Mouse (Mus musculus): Measurements from ENCODE around the gene Tm7sf2. TPM values are rescaled to one million over a fixed set of nuclear protein-coding genes. Genes with fewer than 3 reads are reported as not detected.
A peak's percentile ranks its signal among the peaks of the same experiment; 100 is the strongest.
"Not testable (repeated sequence)": the region's sequence is repeated elsewhere in the genome, so short reads cannot be mapped to it uniquely, and the experiment has no call there.

Gene Tm7sf2
- total RNA-seq, 2 experiments from 2014 or later: 28.2 to 29.1 TPM

GRCm38 (mm10) chr19:6047154-6047898 is 20.8 kb downstream of the Tm7sf2 start:
- intact Hi-C loops (cut with DNase I): no loop called here
- no peak for DNase-seq (ENCODE audit: low spot score in 2 of 2)

- intact Hi-C loops (cut with DNase I): loop anchor here (1.0 kb wide), 1 partner anchor 38 kb away; the partner anchor contains the start of genes Cdca5 and Zfpl1
- DNase-seq (ENCODE audit: low spot score in 2 of 2): peak; percentile 92
These were observed 21.6 kb downstream of the Tm7sf2 start, which contains the start of gene Syvn1 for GRCm38 (mm10) chr19:6046294-6047153. Gene Syvn1, plus strand, starts transcription at chr19:6046576.

- intact Hi-C loops (cut with DNase I): loop anchor here (1.0 to 2.0 kb wide), 2 partner anchors 39 to 81 kb away; partner anchors contain the start of genes Cdca5, Pola2 and Zfpl1
- no peak for DNase-seq (ENCODE audit: low spot score in 2 of 2)
These were observed 22.5 kb downstream of the Tm7sf2 start for GRCm38 (mm10) chr19:6045366-6046293.

GRCm38 (mm10) chr19:6044102-6044501 is 24.1 kb downstream of the Tm7sf2 start:
- intact Hi-C loops (cut with DNase I): loop anchor here (2.0 kb wide), 1 partner anchor 79 kb away; the partner anchor contains the start of gene Pola2
- DNase-seq (ENCODE audit: low spot score in 2 of 2): not testable (repeated sequence)

GRCm38 (mm10) chr19:6042293-6042692 is 25.9 kb downstream of the Tm7sf2 start:
- intact Hi-C loops (cut with DNase I): no loop called here
- no peak for DNase-seq (ENCODE audit: low spot score in 2 of 2)

- DNase-seq (ENCODE audit: low spot score in 2 of 2): no peak
- intact Hi-C loops (cut with DNase I): no loop called here
These were observed 28.2 kb downstream of the Tm7sf2 start for GRCm38 (mm10) chr19:6040002-6040401.

GRCm38 (mm10) chr19:6038326-6038725 is 29.8 kb downstream of the Tm7sf2 start:
- intact Hi-C loops (cut with DNase I): no loop called here

GRCm38 (mm10) chr19:6037695-6038094 is 30.5 kb downstream of the Tm7sf2 start:
- DNase-seq (ENCODE audit: low spot score in 2 of 2): no peak
- intact Hi-C loops (cut with DNase I): no loop called here

More at GRCm38 (mm10) chr19:6038326-6038725, 29.8 kb downstream of the Tm7sf2 start:
- no peak for DNase-seq (ENCODE audit: low spot score in 2 of 2)

- DNase-seq (ENCODE audit: low spot score in 2 of 2): no peak
- intact Hi-C loops (cut with DNase I): no loop called here
These were observed 32.1 kb downstream of the Tm7sf2 start for GRCm38 (mm10) chr19:6035966-6036585.

GRCm38 (mm10) chr19:6030520-6031280 is 37.5 kb downstream of the Tm7sf2 start:
- intact Hi-C loops (cut with DNase I): no loop called here
- DNase-seq (ENCODE audit: low spot score in 2 of 2): no peak

GRCm38 (mm10) chr19:6029426-6029825 is 38.7 kb downstream of the Tm7sf2 start:
- no peak for DNase-seq (ENCODE audit: low spot score in 2 of 2)
- intact Hi-C loops (cut with DNase I): no loop called here

- intact Hi-C loops (cut with DNase I): no loop called here
These were observed 39.2 kb downstream of the Tm7sf2 start for GRCm38 (mm10) chr19:6028991-6029390.

GRCm38 (mm10) chr19:6023930-6024329 is 44.2 kb downstream of the Tm7sf2 start:
- intact Hi-C loops (cut with DNase I): no loop called here
- DNase-seq (ENCODE audit: low spot score in 2 of 2): no peak

More at GRCm38 (mm10) chr19:6028991-6029390, 39.2 kb downstream of the Tm7sf2 start:
- DNase-seq (ENCODE audit: low spot score in 2 of 2): no peak

GRCm38 (mm10) chr19:6023059-6023458 is 45.1 kb downstream of the Tm7sf2 start:
- no peak for DNase-seq (ENCODE audit: low spot score in 2 of 2)
- intact Hi-C loops (cut with DNase I): no loop called here

- intact Hi-C loops (cut with DNase I): no loop called here
- no peak for DNase-seq (ENCODE audit: low spot score in 2 of 2)
These were observed 47.9 kb downstream of the Tm7sf2 start for GRCm38 (mm10) chr19:6020276-6020675.

GRCm38 (mm10) chr19:6018142-6019089 is 49.8 kb downstream of the Tm7sf2 start:
- intact Hi-C loops (cut with DNase I): loop anchor here (1.0 to 5.0 kb wide), 2 partner anchors 53 to 96 kb away; partner anchors contain the start of gene Cdc42ep2
- peak; percentile 76 to 78 for DNase-seq (ENCODE audit: low spot score in 2 of 2)

- intact Hi-C loops (cut with DNase I): loop anchor here (5.0 kb wide), 1 partner anchor 94 kb away; the partner anchor contains the start of gene Cdc42ep2
- no peak for DNase-seq (ENCODE audit: low spot score in 2 of 2)
These were observed 51.6 kb downstream of the Tm7sf2 start for GRCm38 (mm10) chr19:6016532-6016931.
